Mouse (Mus musculus) liver, embryonic 15.5 days (tissue): Measurements from ENCODE around the gene Trim66. TPM values are rescaled to one million over a fixed set of nuclear protein-coding genes. Genes with fewer than 3 reads are reported as not detected.

Experiments used
- microRNA-seq: library from miRNA; unstranded; fragments of <30 nt; microRNA quantifications from one replicate; pipeline ENCODE4, GENCODE M21; 2016
- polyA plus RNA-seq: library from polyadenylated mRNA; unstranded; fragments of >200 nt; fragmentation: Nextera tagmentation; extraction: Ambion mirVana; gene quantifications from 2 replicates; pipeline ENCODE4 v1.2.1, GENCODE M21; 2015

Gene Trim66
- polyA plus RNA-seq, 1 experiment from 2014 or later = not detected

Small RNAs within 50 kb of the gene (microRNA-seq; reads per million reads assigned to microRNA genes)
- gene Gm47284 = not detected

Other genes starting within 250 kb of the Trim66 start
- 0.10 TPM in 1 of 2 replicates, not detected in the other for gene Stk33, start 69.1 kb downstream of the Trim66 start, polyA plus RNA-seq
- 58.5 and 71.9 TPM in 2 replicates for gene Rpl27a, start 11.0 kb upstream of the Trim66 start, polyA plus RNA-seq
- 20.1 and 24.8 TPM in 2 replicates for gene St5, start 195.5 kb upstream of the Trim66 start, polyA plus RNA-seq
- 32.7 and 36.1 TPM in 2 replicates for gene Akip1, start 195.6 kb upstream of the Trim66 start, polyA plus RNA-seq
- 0.07 TPM in 1 of 2 replicates, not detected in the other for gene BC051019, start 215.7 kb upstream of the Trim66 start, polyA plus RNA-seq
- gene Ascl3, start 223.6 kb upstream of the Trim66 start, polyA plus RNA-seq = not detected in 2 replicates
- 30.2 and 30.5 TPM in 2 replicates for gene Tmem9b, start 244.7 kb upstream of the Trim66 start, polyA plus RNA-seq